Mouse (Mus musculus): ENCODE results near the gene Slc39a9. TPM values are rescaled to one million over a fixed set of nuclear protein-coding genes. Genes with fewer than 3 reads are reported as not detected.

Slc39a9 gene
- total RNA-seq (2014; rRNA removed) (17.6 and 23.9 TPM in 2 replicates), polyA plus RNA-seq (2015; fragmentation: Nextera tagmentation; extraction: Ambion mirVana) (19.3 and 19.7 TPM in 2 replicates)

DNA sequence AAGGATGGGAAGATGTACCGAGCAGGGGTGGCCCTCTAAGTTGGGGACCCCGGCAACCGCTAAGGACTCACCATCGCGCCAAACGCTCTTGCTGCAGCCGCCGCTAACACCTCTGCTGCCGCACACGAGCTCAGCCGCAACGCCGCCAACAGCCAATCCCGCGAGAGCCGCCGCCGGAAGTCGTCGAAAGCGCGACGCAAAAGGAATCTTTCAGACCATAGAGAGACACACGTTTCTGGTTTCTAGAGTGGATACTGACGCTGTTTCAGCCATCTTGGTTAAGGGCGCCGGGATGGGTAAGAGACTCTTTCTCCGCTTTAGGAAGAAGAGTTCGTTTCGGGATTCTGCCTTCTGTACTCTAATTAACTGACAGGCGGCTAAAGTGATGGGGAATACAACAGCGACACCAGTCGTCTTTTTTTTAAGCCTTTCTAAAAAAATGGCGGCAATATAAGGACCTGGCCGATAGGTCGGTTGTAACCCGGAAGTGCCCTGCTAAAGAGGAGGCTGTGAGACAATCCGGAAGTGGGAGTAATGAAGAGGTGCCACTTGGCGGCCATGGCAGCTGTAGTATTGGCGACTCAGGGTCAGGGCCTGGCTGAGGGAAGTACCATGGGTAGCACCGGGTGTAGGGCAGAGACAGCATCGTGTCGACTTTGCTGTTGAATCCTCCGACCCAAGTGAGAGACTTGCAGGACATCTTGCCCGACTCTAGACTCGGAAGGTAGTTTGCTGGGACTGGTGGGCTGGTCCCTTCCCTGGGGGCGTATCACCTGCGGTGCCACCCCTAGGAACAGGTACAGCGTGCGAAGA is at the start of gene Slc39a9, which contains the start of gene Erh:
Gene Slc39a9 (plus strand): TSS at position 191 of the 813 bp plus-strand sequence.
Gene Erh (minus strand): TSS at position 649 of the 813 bp plus-strand sequence.
- Histone ChIP-seq H3K36me3 (ENCODE audit: insufficient read depth, low read length) (peaks cover 8% of the 10 kb centered on the region), H3K4me2 (ENCODE audit: low read depth, low read length, poor library complexity, severe bottlenecking) (peak within 1 kb of the TSS; percentile 73), H3K27me3 (ENCODE audit: insufficient read depth, low read length) (no peaks in the 10 kb centered on the region), H3K4me3 (ENCODE audit: low read depth, low read length) (peak within 1 kb of the TSS; percentile 81), H3K4me1 (ENCODE audit: insufficient read depth, low read length) (peaks cover 17% of the 10 kb centered on the region), H3K27ac (ENCODE audit: low read depth, low read length) (peak within 1 kb of the TSS; percentile 89), H3K9ac (replicated peaks; ENCODE audit: low read length, poor library complexity, severe bottlenecking) (peak within 1 kb of the TSS; percentile 84), H3K9me3 (ENCODE audit: low read length) (no peaks in the 10 kb centered on the region)
- peak; percentile 36 for TF ChIP-seq CTCF (IDR thresholded peaks at IDR 0.05)
- ATAC-seq (ENCODE audit: low FRiP score) (peak; percentile 97), DNase-seq (ENCODE audit: low spot score) (peak; percentile 97)
- WGBS: under 1% methylated on average over 50 of the region's 50 CpGs

DNA sequence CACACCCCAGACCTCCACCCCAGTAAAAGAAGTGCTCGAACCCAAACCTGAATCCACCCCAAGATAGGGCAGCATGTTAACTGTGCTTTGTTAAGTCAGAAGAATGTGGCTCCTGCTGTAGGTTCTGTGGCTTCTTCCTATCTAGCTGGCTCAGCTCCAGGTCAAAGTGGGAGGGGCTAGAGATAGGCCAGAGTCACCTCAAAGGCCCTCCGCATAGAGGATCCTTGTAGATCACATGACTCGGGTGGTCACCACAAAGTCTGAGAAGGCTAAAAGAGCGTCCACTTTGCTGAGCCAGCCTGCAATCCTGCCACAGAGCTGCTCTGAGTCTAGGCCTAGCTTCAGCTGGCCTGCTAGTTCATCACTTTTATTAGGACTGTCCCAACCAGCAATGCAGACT is 49.5 kb upstream of the Slc39a9 start:
- Histone ChIP-seq H3K9me3 (ENCODE audit: low read length) (no peaks in the 10 kb centered on the region), H3K27ac (ENCODE audit: low read depth, low read length) (no peak overlapping the region), H3K27me3 (ENCODE audit: insufficient read depth, low read length) (no peaks in the 10 kb centered on the region), H3K9ac (replicated peaks; ENCODE audit: low read length, poor library complexity, severe bottlenecking) (no peak overlapping the region), H3K4me2 (ENCODE audit: low read depth, low read length, poor library complexity, severe bottlenecking) (no peak overlapping the region), H3K4me1 (ENCODE audit: insufficient read depth, low read length) (no peaks in the 10 kb centered on the region), H3K36me3 (ENCODE audit: insufficient read depth, low read length) (peaks cover 31% of the 10 kb centered on the region), H3K4me3 (ENCODE audit: low read depth, low read length) (no peak overlapping the region)
- TF ChIP-seq CTCF (IDR thresholded peaks at IDR 0.05): no peak
- DNase-seq (ENCODE audit: low spot score) (no peak), ATAC-seq (ENCODE audit: low FRiP score) (no peak)
- WGBS: 90% methylated on average over 4 of the region's 4 CpGs

DNA sequence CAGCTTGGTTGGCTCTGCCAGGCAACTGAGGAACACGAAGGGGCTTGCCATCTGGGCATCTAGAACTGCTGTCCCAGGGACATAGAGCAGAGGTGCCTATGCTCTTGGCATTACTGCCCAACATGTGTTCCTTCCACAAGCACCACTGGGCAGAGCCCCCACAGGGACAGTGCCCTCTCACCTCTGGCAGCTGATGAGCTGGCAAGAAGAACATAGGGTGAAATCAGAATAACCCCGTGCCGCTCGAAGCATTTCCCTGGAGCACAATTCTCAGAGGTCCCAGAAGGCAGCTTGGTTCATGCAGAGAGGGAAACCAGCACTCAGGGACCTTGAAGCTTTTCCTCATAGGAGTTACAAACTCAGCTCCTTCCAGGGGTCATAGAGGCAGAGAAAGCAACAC is 48.9 kb upstream of the Slc39a9 start:
- Histone ChIP-seq H3K4me3 (ENCODE audit: low read depth, low read length) (no peak overlapping the region), H3K27me3 (ENCODE audit: insufficient read depth, low read length) (no peaks in the 10 kb centered on the region), H3K4me2 (ENCODE audit: low read depth, low read length, poor library complexity, severe bottlenecking) (no peak overlapping the region), H3K27ac (ENCODE audit: low read depth, low read length) (no peak overlapping the region), H3K36me3 (ENCODE audit: insufficient read depth, low read length) (peaks cover 29% of the 10 kb centered on the region), H3K4me1 (ENCODE audit: insufficient read depth, low read length) (no peaks in the 10 kb centered on the region), H3K9me3 (ENCODE audit: low read length) (no peaks in the 10 kb centered on the region), H3K9ac (replicated peaks; ENCODE audit: low read length, poor library complexity, severe bottlenecking) (no peak overlapping the region)
- WGBS: 85% methylated on average over 4 of the region's 4 CpGs
- no peak for ATAC-seq (ENCODE audit: low FRiP score)
- no peak for DNase-seq (ENCODE audit: low spot score)
- TF ChIP-seq CTCF (IDR thresholded peaks at IDR 0.05): no peak

DNA sequence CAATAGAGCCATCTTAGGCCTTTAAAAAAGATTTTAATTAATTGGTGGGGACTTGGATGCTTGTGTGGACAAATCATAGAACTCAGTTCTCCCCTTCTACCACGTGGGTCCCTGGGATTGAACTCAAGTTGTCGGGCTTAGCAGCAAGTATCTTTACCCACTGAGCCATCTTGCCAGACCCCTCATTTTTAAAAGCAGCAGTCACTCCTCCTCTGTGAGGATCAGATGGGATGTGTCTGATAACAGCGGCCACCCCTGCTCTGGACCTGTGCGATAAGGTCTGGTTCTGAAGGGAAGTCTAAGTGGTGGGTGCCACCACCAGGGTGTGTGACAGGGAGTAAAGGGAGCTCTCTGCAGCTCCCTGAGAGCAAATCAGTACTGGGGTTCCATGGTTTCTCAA is 48.1 kb upstream of the Slc39a9 start:
- H3K4me3 ChIP-seq (ENCODE audit: low read depth, low read length): no peak overlapping the region
- 91% methylated on average over 4 of the region's 4 CpGs for WGBS
- H3K9ac ChIP-seq (replicated peaks; ENCODE audit: low read length, poor library complexity, severe bottlenecking): no peak overlapping the region
- TF ChIP-seq CTCF (IDR thresholded peaks at IDR 0.05): no peak
- H3K27me3 ChIP-seq (ENCODE audit: insufficient read depth, low read length): no peaks in the 10 kb centered on the region
- H3K4me2 ChIP-seq (ENCODE audit: low read depth, low read length, poor library complexity, severe bottlenecking): no peak overlapping the region
- H3K36me3 ChIP-seq (ENCODE audit: insufficient read depth, low read length): peaks cover 24% of the 10 kb centered on the region
- no peak for ATAC-seq (ENCODE audit: low FRiP score)
- no peak for DNase-seq (ENCODE audit: low spot score)
- H3K27ac ChIP-seq (ENCODE audit: low read depth, low read length): no peak overlapping the region
- no peaks in the 10 kb centered on the region for H3K4me1 ChIP-seq (ENCODE audit: insufficient read depth, low read length)
- no peaks in the 10 kb centered on the region for H3K9me3 ChIP-seq (ENCODE audit: low read length)

DNA sequence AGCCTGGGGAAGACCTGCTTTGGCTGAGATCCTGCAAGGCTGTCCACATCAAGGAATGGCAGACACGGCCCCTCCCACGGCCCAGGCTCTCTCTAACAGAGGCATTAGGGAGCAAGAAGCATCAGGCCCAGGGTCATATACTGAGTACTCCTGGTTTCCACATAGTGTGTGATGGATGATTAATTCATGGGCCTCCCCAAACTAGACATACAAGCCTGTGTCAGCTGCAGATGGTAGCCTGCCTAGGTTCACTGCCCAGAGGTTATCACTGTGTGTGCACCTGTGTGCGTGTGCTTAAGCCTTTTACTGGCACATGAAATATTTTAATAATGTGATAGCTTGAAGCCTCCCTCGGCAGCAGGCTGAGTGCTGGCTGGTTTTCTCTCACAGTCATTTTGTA is 47.7 kb upstream of the Slc39a9 start:
- no peak overlapping the region for H3K27ac ChIP-seq (ENCODE audit: low read depth, low read length)
- 82% methylated on average over 4 of the region's 4 CpGs for WGBS
- H3K4me3 ChIP-seq (ENCODE audit: low read depth, low read length): no peak overlapping the region
- no peak overlapping the region for H3K4me2 ChIP-seq (ENCODE audit: low read depth, low read length, poor library complexity, severe bottlenecking)
- H3K27me3 ChIP-seq (ENCODE audit: insufficient read depth, low read length): no peaks in the 10 kb centered on the region
- H3K4me1 ChIP-seq (ENCODE audit: insufficient read depth, low read length): no peaks in the 10 kb centered on the region
- DNase-seq (ENCODE audit: low spot score) (no peak), ATAC-seq (ENCODE audit: low FRiP score) (no peak)
- TF ChIP-seq CTCF (IDR thresholded peaks at IDR 0.05): no peak
- peaks cover 21% of the 10 kb centered on the region for H3K36me3 ChIP-seq (ENCODE audit: insufficient read depth, low read length)
- no peaks in the 10 kb centered on the region for H3K9me3 ChIP-seq (ENCODE audit: low read length)
- H3K9ac ChIP-seq (replicated peaks; ENCODE audit: low read length, poor library complexity, severe bottlenecking): no peak overlapping the region

DNA sequence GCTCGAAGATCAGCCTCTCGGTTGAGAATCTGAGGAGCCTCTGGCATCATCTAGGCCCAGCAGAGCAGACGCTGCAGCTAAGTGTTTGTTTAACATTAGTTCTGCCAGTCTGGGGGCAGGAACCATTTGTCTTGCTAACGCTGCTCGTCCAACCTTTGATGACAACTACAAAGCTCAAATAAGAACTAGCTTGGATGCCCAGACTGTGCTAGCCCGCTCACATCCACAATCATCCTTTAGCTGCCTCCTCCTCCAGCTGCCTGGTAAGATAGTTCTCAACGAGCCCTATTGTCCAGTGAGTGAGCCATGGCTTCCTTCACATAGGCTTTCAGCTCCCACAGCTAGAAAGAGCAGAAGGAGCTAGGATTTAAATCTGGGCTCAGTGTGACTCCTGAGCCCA is 45.4 kb upstream of the Slc39a9 start:
- Histone ChIP-seq H3K27ac (ENCODE audit: low read depth, low read length) (no peak overlapping the region), H3K4me1 (ENCODE audit: insufficient read depth, low read length) (no peaks in the 10 kb centered on the region), H3K4me3 (ENCODE audit: low read depth, low read length) (no peak overlapping the region), H3K36me3 (ENCODE audit: insufficient read depth, low read length) (peaks cover 25% of the 10 kb centered on the region), H3K4me2 (ENCODE audit: low read depth, low read length, poor library complexity, severe bottlenecking) (no peak overlapping the region), H3K9me3 (ENCODE audit: low read length) (no peaks in the 10 kb centered on the region), H3K27me3 (ENCODE audit: insufficient read depth, low read length) (no peaks in the 10 kb centered on the region), H3K9ac (replicated peaks; ENCODE audit: low read length, poor library complexity, severe bottlenecking) (no peak overlapping the region)
- no peak for TF ChIP-seq CTCF (IDR thresholded peaks at IDR 0.05)
- DNase-seq (ENCODE audit: low spot score) (no peak), ATAC-seq (ENCODE audit: low FRiP score) (no peak)
- 26% methylated on average over 7 of the region's 7 CpGs for WGBS
